Mouse (Mus musculus) left cerebral cortex, adult 2 months (tissue): Measurements from ENCODE around the gene Pold2. TPM values are rescaled to one million over a fixed set of nuclear protein-coding genes. Genes with fewer than 3 reads are reported as not detected.
A peak's percentile ranks its signal among the peaks of the same experiment; 100 is the strongest.

Experiments used
- DNase-seq, 2 experiments: peaks; one replicate each; pipeline ENCODE4 v3.0.0; 2021 to 2022; ENCODE audit warnings: low spot score in 2 of 2, mixed read lengths in 1 of 2; ENCODE audit errors: extremely low spot score in 1 of 2
- H3K27ac ChIP-seq: fragments of 200-600 bp; 2 replicates; pipeline ENCODE4 v1.8.1; 2022
- H3K4me3 ChIP-seq: fragments of 200-600 bp; 2 replicates; pipeline ENCODE4 v1.8.1; 2022
- CTCF ChIP-seq: fragments of 200-600 bp; IDR thresholded peaks from 2 replicates; pipeline ENCODE4 v1.8.1; 2022; ENCODE audit warnings: antibody characterized with exemption, mild to moderate bottlenecking, moderate library complexity
- intact Hi-C: fragments of 180-260 bp; cut with DNase I; formaldehyde crosslinking; loops from one replicate; pipeline ENCODE4 v1.15.1; 2025
- total RNA-seq, 2 experiments: library from RNA; stranded (reverse); gene quantifications; 2 replicates each; pipeline ENCODE4 v1.2.3; 2021

The Pold2 gene
- total RNA-seq, 2 experiments from 2014 or later: 18.7 to 20.7 TPM

DNA sequence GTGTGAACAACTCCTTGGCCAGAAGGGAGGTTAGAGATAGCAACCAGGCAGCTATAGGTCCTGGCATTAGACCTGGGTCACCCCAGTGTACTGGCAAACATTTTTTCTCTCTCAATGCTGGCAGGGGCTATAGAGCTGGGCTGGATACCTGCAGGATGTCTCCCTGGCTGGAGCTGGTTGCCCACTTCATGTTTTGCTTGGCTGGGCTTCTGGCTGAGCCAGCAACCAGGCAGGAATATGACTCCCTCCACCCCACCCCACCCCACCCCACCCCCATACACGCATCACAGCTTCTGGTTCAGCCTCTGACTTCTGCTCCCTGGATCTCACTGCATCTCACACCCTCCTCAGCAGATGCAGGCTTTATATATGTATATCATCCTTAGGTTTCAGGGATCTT is 25.8 kb downstream of the Pold2 start:
- Histone ChIP-seq H3K27ac (no peak overlapping the region), H3K4me3 (no peak overlapping the region)
- TF ChIP-seq CTCF: no peak
- intact Hi-C loops: no loop called here
- DNase-seq: no peak

- intact Hi-C loops: no loop called here
- Histone ChIP-seq H3K4me3 (no peak overlapping the region), H3K27ac (no peak overlapping the region)
- no peak for DNase-seq
- no peak for TF ChIP-seq CTCF
These were observed 26.9 kb downstream of the Pold2 start for GRCm38 (mm10) chr11:5851021-5851736.

- intact Hi-C loops: no loop called here
- DNase-seq: no peak
- no peak for TF ChIP-seq CTCF
- Histone ChIP-seq H3K4me3 (no peak overlapping the region), H3K27ac (no peak overlapping the region)
These were observed 27.6 kb downstream of the Pold2 start for GRCm38 (mm10) chr11:5850452-5850851.

GRCm38 (mm10) chr11:5849316-5849715 is 28.8 kb downstream of the Pold2 start:
- no peak for DNase-seq
- Histone ChIP-seq H3K27ac (no peak overlapping the region), H3K4me3 (no peak overlapping the region)
- intact Hi-C loops: no loop called here
- TF ChIP-seq CTCF: no peak

- no peak for TF ChIP-seq CTCF
- Histone ChIP-seq H3K27ac (no peak overlapping the region), H3K4me3 (no peak overlapping the region)
- peak in 1 of 2 experiments; percentile 29 for DNase-seq
- intact Hi-C loops: no loop called here
These were observed 29.4 kb downstream of the Pold2 start for GRCm38 (mm10) chr11:5848741-5849140.

DNA sequence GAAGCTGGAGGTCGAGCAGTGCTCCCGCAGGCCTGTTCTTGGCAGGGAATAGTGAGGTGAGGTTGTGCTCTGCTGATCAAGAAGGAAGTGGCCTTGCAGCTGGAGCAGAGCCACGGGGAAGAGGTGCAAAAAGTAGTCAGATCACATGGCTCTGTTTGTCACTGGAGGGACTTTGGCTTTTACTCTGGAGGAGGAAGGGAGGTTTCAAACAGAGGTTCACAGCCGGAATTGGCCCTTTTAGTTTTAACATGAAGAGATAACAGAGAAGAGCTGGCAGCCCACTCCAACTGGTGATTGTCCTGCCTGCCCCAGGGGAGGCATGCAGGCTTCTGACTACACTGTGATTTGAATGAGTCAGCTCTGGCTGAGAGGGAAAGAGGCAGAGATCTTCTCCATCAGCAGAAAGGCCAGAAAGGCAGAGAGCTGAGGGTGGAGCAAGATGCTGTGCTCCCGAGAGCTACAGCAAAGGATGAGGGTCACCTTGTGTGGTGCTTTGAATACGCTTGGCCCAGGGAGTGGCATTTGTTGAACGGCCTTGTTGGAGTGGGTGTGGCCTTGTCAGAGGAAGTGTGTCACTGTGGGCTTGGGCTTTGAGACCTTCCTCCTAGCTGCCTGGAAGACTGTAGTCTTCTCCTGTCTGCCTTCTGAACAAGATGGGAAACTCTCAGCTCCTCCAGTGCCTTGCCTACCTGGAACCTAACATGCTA is 31.3 kb downstream of the Pold2 start:
- intact Hi-C loops: no loop called here
- DNase-seq: no peak
- no peak overlapping the region for H3K27ac ChIP-seq
- H3K4me3 ChIP-seq: no peak overlapping the region
- TF ChIP-seq CTCF: no peak

- H3K27ac ChIP-seq: no peak overlapping the region
These were observed 35.0 kb downstream of the Pold2 start for GRCm38 (mm10) chr11:5843131-5843530.

GRCm38 (mm10) chr11:5841751-5842150 is 36.3 kb downstream of the Pold2 start:
- DNase-seq: no peak
- TF ChIP-seq CTCF: no peak
- intact Hi-C loops: no loop called here
- H3K27ac ChIP-seq: no peak overlapping the region
- H3K4me3 ChIP-seq: no peak overlapping the region

More at GRCm38 (mm10) chr11:5843131-5843530, 35.0 kb downstream of the Pold2 start:
- no peak overlapping the region for H3K4me3 ChIP-seq
- DNase-seq: no peak
- intact Hi-C loops: no loop called here
- no peak for TF ChIP-seq CTCF

DNA sequence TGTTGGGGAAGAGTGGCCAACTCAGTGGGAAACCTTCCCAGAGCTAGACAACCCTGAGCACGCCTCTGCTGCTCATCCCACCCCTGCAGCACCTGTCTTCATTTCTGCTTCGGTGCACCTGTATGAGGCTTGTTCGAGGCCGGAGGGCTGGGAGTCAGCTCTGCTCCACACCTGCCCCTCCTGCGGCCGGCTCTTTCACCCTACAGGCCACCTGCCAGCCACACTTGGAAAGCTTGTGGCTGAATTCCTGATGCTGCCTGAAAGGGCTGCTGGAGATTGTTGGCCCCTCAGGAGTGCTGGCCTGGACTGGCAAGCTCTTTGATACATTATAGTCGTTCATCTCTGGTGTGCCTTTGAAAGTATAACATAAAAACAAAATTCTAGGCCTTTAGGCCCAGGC is 37.7 kb downstream of the Pold2 start:
- Histone ChIP-seq H3K4me3 (no peak overlapping the region), H3K27ac (no peak overlapping the region)
- no peak for DNase-seq
- no peak for TF ChIP-seq CTCF
- intact Hi-C loops: no loop called here

- peak; percentile 63 for TF ChIP-seq CTCF
- peak within 1 kb of the TSS; percentile 87 for H3K27ac ChIP-seq
- peak; percentile 80 to 86 for DNase-seq
- H3K4me3 ChIP-seq: peak within 1 kb of the TSS; percentile 71
- intact Hi-C loops: loop anchor here (2.0 kb wide), 2 partner anchors 41 to 49 kb away; partner anchors contain the start of genes Dbnl and Pold2
These were observed 40.5 kb downstream of the Pold2 start, which contains the start of gene Polm for GRCm38 (mm10) chr11:5837251-5838246. TSS of gene Polm (minus strand) at chr11:5838016.

DNA sequence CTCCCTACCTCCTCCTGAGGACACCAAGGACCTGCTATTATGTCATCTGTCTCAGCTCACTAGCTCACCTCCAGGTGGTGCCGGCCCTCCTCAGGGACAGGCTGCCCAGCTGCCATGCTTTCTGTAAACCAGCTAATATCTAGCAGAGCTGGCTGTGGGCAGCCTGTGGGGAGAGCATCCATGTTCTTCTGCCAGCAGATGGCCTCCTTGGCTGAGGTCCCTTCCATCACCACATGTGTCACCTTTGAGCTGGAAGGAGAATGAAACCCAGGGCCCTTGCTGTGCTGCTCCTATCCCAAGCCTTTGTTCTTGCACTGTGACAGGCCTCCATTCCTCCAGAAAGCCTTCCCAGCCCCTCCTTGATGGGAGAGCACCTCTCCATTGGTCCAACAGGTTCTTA is 42.0 kb downstream of the Pold2 start:
- intact Hi-C loops: loop anchor here (2.0 kb wide), 2 partner anchors 43 to 47 kb away; partner anchors contain the start of genes Dbnl and Pold2
- TF ChIP-seq CTCF: peak; percentile 29
- Histone ChIP-seq H3K27ac (no peak overlapping the region), H3K4me3 (no peak overlapping the region)
- DNase-seq: no peak
